Comparison of ENCODE assay signal across 8 mouse cellular contexts in the genomic region with DNA sequence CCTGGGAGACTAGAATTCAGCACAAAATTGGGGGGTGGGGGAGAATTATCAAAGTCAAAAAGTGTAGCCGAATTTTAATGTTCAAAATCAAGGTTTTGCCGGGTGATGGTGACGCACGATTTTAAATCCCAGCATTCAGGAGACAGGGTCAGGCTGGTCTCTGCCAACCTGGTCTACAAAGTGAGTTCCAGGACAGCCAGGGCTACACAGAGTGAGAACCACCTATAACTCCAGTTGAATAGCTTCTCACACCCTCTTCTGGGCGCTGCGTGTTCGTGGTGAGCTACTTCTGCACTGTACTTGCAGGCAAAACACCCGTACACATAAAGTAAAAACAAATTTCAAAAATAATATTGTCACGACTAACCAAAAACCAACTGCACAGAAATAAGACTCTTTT. TPM values are rescaled to one million over a fixed set of nuclear protein-coding genes. Genes with fewer than 3 reads are reported as not detected.
DNase-seq lines count a peak whose midpoint lies in the region; ATAC-seq lines count a peak whose summit lies in the region.

No protein-coding gene starts in this region.

- H3K27ac ChIP-seq in liver, embryonic 11.5 days (ENCODE audit: low read depth, low read length), result no peak overlapping the region

- H3K36me3 ChIP-seq in liver, embryonic 11.5 days (ENCODE audit: control insufficient read depth, insufficient read depth, low read length), result peaks cover 3% of the 10 kb centered on the region; the same call in 1 of the 2 replicates

- peaks cover 4% of the 10 kb centered on the region; the same call in 1 of the 2 replicates for H3K27me3 ChIP-seq in liver, embryonic 11.5 days (replicated peaks; ENCODE audit: control insufficient read depth, insufficient read depth, low read length)

- peaks cover 11% of the 10 kb centered on the region; the same call in 1 of the 2 replicates for H3K4me1 ChIP-seq in liver, embryonic 11.5 days (replicated peaks; ENCODE audit: control insufficient read depth, insufficient read depth, low read length)

- H3K4me3 ChIP-seq in liver, embryonic 11.5 days (ENCODE audit: low read depth, low read length), result peak overlapping the region; percentile 91

- H3K9me3 ChIP-seq in liver, embryonic 11.5 days (ENCODE audit: control insufficient read depth, low read length), result no peaks in the 10 kb centered on the region

- 0 out of 2 replicates have a peak, but pooled peaks have one; percentile 24 for ATAC-seq in liver, embryonic 11.5 days (replicated peaks; ENCODE audit: low FRiP score)

- DNase-seq in cerebellum, adult 11-12 months, result peak; percentile 31
- DNase-seq in cerebellum, adult 8-10 months, result no peak
- peak; percentile 5 for DNase-seq in retina, embryonic 14.5 days (ENCODE audit: low spot score)
- no peak for DNase-seq in retina, postnatal 1 day
- DNase-seq in liver, embryonic 11.5 days (ENCODE audit: low spot score), result no peak
- no peak for DNase-seq in natural killer cell, adult 2 months (ENCODE audit: low spot score in 2 of 2)
- no peak for DNase-seq in layer of hippocampus, adult 9-11 months
- no peak for DNase-seq in yolk sac, embryonic 10.5 days (ENCODE audit: low spot score)

- 18% methylated on average over 9 of the region's 9 CpGs for WGBS in liver, embryonic 11.5 days

- peak overlapping the region; percentile 68 for H3K4me2 ChIP-seq in liver, embryonic 11.5 days

- peak overlapping the region; percentile 38 for H3K9ac ChIP-seq in liver, embryonic 11.5 days (ENCODE audit: low read depth, low read length)

RNA-seq across cellular contexts. Expression of a gene that starts 0.5 kb away (rescaled TPM):
- polyA plus RNA-seq in liver, embryonic 11.5 days (2014; fragmentation: Nextera tagmentation; extraction: Ambion mirVana), result 9.1 and 10.5 TPM in 2 replicates

RNA-seq across cellular contexts. Expression of a gene that starts 24.5 kb away (rescaled TPM):
- polyA plus RNA-seq in liver, embryonic 11.5 days (2014; fragmentation: Nextera tagmentation; extraction: Ambion mirVana), result not detected in 2 replicates

RNA-seq across cellular contexts. Expression of a gene that starts 39.1 kb away (rescaled TPM):
- 129 and 133 TPM in 2 replicates for polyA plus RNA-seq in liver, embryonic 11.5 days (2014; fragmentation: Nextera tagmentation; extraction: Ambion mirVana)

RNA-seq across cellular contexts. Expression of a gene that starts 49.4 kb away (rescaled TPM):
- 21.4 and 25.3 TPM in 2 replicates for polyA plus RNA-seq in liver, embryonic 11.5 days (2014; fragmentation: Nextera tagmentation; extraction: Ambion mirVana)

Comparison
In these comparisons a context has a peak if more than half of its experiments do, and no peak if none do; other contexts are left out.
1. DNase-seq: peak in cerebellum, adult 11-12 months (single experiment) and retina, embryonic 14.5 days (single experiment); none in cerebellum, adult 8-10 months (single experiment), retina, postnatal 1 day (single experiment), liver, embryonic 11.5 days (single experiment), natural killer cell, adult 2 months (0 of 2), layer of hippocampus, adult 9-11 months (single experiment) and yolk sac, embryonic 10.5 days (single experiment).